Mouse (Mus musculus): ENCODE measurements around the gene 2210016F16Rik.
"Not testable (repeated sequence)": the region's sequence is repeated elsewhere in the genome, so short reads cannot be mapped to it uniquely, and the experiment has no call there.

2210016F16Rik gene

GRCm38 (mm10) chr13:58372278-58373152 lies 12.5 kb downstream of the 2210016F16Rik start:
- no peak for DNase-seq (ENCODE audit: low spot score)

GRCm38 (mm10) chr13:58368835-58369234 lies 16.2 kb downstream of the 2210016F16Rik start:
- no peak for DNase-seq (ENCODE audit: low spot score)

DNA sequence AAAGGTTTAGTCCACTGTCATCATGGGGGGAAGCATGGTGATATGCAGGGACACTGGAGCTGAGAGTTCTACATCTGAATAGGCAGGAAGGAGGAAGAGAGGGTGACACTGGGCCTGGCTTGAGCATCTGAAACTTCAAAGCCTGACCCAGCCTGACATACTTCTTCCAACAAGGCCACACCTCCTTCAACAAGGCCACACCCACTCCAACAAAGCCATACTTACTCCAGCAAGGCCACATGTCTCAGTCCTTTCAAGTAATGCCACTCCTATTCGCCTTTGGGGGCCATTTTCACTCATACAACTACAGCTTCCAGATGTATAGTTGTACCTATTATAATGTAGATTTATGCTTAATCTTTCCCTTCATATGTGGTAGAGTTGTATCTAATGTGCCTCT lies 17.4 kb downstream of the 2210016F16Rik start:
- no peak for DNase-seq (ENCODE audit: low spot score)

GRCm38 (mm10) chr13:58366373-58366772 lies 18.7 kb downstream of the 2210016F16Rik start:
- DNase-seq (ENCODE audit: low spot score), result no peak

DNA sequence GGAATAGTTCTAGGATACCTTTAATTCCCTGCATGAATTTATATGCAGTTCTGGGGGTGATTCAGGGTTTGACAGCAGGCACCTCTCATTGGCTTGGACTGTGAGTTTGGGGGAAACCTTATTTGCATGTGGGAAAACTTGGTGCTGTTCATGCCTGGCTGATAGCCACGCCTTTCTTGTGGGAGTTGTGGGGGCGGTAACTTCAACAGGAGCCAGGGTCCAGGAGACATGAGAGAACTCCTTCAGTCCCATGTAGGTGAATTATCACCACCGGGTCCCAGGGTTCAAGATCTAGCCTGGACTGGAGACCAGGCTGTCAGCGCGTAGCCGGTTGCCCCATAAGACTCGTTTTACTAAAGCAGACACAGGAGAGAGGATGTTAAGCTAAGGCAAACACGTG lies 19.8 kb downstream of the 2210016F16Rik start:
- not testable (repeated sequence) for DNase-seq (ENCODE audit: low spot score)

GRCm38 (mm10) chr13:58364353-58365175 lies 20.5 kb downstream of the 2210016F16Rik start:
- DNase-seq (ENCODE audit: low spot score), result no peak

DNA sequence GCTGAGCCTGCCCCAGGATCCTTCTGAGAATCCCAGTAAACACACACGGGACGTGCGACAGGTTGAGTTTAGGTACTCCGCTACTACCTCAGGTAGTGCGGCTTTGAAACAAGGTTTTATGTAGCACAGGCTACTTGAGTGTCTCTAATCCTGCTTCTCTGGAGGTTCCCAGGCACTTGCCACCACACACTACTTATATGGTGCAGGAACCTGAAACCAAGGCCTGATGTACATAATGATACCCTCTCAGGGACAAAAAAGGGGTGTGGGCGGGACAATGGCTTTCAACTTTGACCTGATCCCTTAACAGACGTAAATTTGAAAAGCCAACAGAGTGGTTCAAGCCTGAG lies 25.7 kb downstream of the 2210016F16Rik start:
- DNase-seq (ENCODE audit: low spot score), result no peak

GRCm38 (mm10) chr13:58358629-58359303 lies 26.3 kb downstream of the 2210016F16Rik start, which contains the start of gene Kif27:
Kif27 (minus strand) TSS chr13:58359122.
- DNase-seq (ENCODE audit: low spot score), result peak; percentile 87

DNA sequence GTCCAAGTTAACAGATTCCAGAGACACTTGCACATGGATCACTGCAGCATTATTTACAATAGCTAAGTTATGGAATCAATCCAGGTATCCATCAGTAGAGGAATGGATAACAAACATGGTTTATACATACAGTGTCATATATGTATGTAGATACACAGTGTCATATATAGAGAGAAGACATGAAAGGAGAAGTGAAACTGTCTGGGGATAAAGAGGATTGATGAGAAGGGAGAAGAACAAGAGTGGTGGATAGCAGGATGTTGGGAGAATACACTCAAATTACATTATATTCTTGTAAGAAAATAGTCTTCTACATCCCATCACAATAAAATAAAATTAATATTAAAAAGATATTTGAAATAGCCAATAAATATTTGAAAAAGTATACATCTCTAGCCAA lies 32.0 kb downstream of the 2210016F16Rik start:
- no peak for DNase-seq (ENCODE audit: low spot score)

GRCm38 (mm10) chr13:58350606-58351005 lies 34.4 kb downstream of the 2210016F16Rik start:
- no peak for DNase-seq (ENCODE audit: low spot score)

DNA sequence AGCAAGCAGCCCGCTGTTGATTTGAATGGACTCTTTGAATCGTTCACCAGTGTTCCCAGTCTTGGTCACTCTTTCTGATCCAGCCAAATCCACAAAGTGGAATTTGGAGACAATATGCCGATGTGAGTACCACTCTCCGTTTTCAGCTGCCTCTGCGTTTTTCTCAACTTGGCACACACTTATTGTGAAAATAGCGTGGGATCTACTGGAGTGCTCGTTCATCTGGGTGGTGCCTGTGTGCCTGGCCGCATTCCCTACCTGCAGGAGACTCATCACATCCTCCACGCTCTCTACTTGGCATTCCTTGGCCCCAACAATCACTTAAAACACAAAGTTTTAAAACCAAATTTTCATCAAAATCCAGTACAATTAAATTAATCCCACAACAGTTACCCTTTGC lies 40.5 kb downstream of the 2210016F16Rik start:
- DNase-seq (ENCODE audit: low spot score), result no peak

DNA sequence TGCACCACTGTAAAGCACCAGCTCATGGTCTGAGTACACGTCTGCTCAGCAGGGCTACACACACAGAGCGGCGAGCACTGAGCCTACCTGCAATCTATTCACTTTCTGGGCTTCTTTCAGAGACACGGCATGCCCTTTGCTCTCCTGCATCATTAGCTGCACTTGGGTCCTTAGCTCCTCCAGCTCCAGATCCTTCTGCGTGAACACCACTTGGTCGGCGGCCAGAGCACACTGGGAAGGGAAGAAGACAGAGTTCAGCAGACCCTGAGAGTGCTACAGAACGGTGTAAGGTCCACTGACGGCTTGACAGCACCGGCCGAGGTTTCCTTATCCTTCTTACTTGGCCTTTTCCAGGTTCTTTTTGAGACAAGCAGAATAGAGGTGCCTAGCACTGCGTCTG lies 47.6 kb downstream of the 2210016F16Rik start:
- DNase-seq (ENCODE audit: low spot score), result no peak

DNA sequence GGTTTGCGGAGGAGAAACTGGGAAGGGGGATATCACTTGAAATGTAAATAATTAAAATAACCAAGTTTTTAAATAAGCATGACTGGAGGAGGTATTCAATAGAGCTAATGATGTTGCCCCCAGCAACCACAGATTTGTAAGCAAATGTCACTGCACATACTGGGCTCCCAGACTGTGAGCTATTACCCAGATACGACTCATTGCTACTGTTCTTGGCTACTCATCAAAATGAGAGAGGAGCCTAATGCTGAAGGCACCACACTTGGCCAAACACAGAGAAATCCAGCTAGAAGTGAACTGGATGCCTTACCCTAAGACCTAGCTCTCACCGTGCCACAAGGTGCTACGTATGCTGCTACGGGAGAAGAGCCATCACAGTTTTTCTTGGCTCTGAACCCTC lies 50.9 kb downstream of the 2210016F16Rik start:
- DNase-seq (ENCODE audit: low spot score), result no peak

Measured in urinary bladder, postnatal 14 days (tissue).